Mouse (Mus musculus) stomach, postnatal 0 days (tissue): ENCODE results near the gene Mon1a. TPM values are rescaled to one million over a fixed set of nuclear protein-coding genes. Genes with fewer than 3 reads are reported as not detected.

Source experiments
- ATAC-seq: fragments of 200-750 bp; cut with Nextera tagmentation; 2 replicates; pipeline ENCODE4 v1.8.0; 2017; ENCODE audit not compliant: low FRiP score, low TSS enrichment
- DNase-seq: peaks from one replicate; pipeline ENCODE4 v3.0.0-alpha.2; 2016; ENCODE audit warnings: low spot score
- H3K27ac ChIP-seq: fragments of 300-500 bp; sonication (generic); replicated peaks from 2 replicates; pipeline ENCODE4 v1.5.1; 2014; ENCODE audit warnings: mild to moderate bottlenecking, control low read depth
- H3K27me3 ChIP-seq: fragments of 300-500 bp; sonication (generic); 2 replicates; pipeline ENCODE4 v1.6.1; 2014; ENCODE audit warnings: low read length; ENCODE audit not compliant: control insufficient read depth, insufficient read depth
- H3K36me3 ChIP-seq: fragments of 300-500 bp; sonication (generic); 2 replicates; pipeline ENCODE4 v1.6.1; 2014; ENCODE audit warnings: low read length, mixed read lengths; ENCODE audit not compliant: control insufficient read depth, insufficient read depth
- H3K4me1 ChIP-seq: fragments of 300-500 bp; sonication (generic); replicated peaks from 2 replicates; pipeline ENCODE4 v1.6.1; 2014; ENCODE audit warnings: antibody characterized with exemption; ENCODE audit not compliant: control insufficient read depth, insufficient read depth
- H3K4me2 ChIP-seq: fragments of 300-500 bp; sonication (generic); replicated peaks from 2 replicates; pipeline ENCODE4 v1.6.1; 2014; ENCODE audit warnings: low read depth, mild to moderate bottlenecking, control low read depth, moderate library complexity
- H3K4me3 ChIP-seq: fragments of 300-500 bp; sonication (generic); 2 replicates; pipeline ENCODE4 v1.5.1; 2014; ENCODE audit warnings: low read depth, low read length, control low read depth
- H3K9ac ChIP-seq: fragments of 300-500 bp; sonication (generic); 2 replicates; pipeline ENCODE4 v1.6.1; 2014; ENCODE audit warnings: mild to moderate bottlenecking, low read length, control low read depth, mixed read lengths
- H3K9me3 ChIP-seq: fragments of 300-500 bp; sonication (generic); 2 replicates; pipeline ENCODE4 v1.6.1; 2016; ENCODE audit warnings: low read length; ENCODE audit not compliant: control insufficient read depth
- CTCF ChIP-seq: IDR thresholded peaks from 2 replicates; pipeline ENCODE4 v1.5.1; 2016; ENCODE audit warnings: antibody characterized with exemption, low read depth, mild to moderate bottlenecking, moderate library complexity
- EP300 ChIP-seq: optimal IDR thresholded peaks from 2 replicates; pipeline ENCODE3; 2016; ENCODE audit warnings: antibody characterized with exemption
- WGBS: fragments of 180-500 bp; shearing (Covaris S2); extraction: QIAGEN DNeasy Blood & Tissue Kit; methylation state at CpG from one replicate; pipeline ENCODE4 v1.1.7; 2014; 5-methylcytosine and 5-hydroxymethylcytosine counted together
- polyA plus RNA-seq: library from polyadenylated mRNA; unstranded; fragments of >200 nt; fragmentation: Nextera tagmentation; extraction: Ambion mirVana; gene quantifications from 2 replicates; pipeline ENCODE4 v1.2.1, GENCODE M21; 2015

The Mon1a gene
- polyA plus RNA-seq, 1 experiment from 2014 or later = 22.9 TPM

- WGBS = 18% methylated on average over 14 of the region's 19 CpGs
- Histone ChIP-seq H3K27me3 (no peaks in the 10 kb centered on the region), H3K36me3 (peaks cover under 1% of the 10 kb centered on the region; the same call in 1 of the 2 replicates), H3K27ac (peak within 1 kb of the TSS; percentile 96), H3K9me3 (no peaks in the 10 kb centered on the region), H3K4me3 (peak within 1 kb of the TSS; percentile 51), H3K9ac (peak within 1 kb of the TSS; percentile 72), H3K4me1 (peaks cover 9% of the 10 kb centered on the region), H3K4me2 (peak within 1 kb of the TSS; percentile 91)
- DNase-seq (peak; percentile 94), ATAC-seq (peak; percentile 67)
- TF ChIP-seq CTCF = no peak
- no peak for TF ChIP-seq EP300
These were observed 18.5 kb downstream of the Mon1a start, which contains the start of gene Mst1r for GRCm38 (mm10) chr9:107906252-107906966. Gene Mst1r, plus strand, starts transcription at chr9:107906873.

- H3K27ac ChIP-seq = peak overlapping the region; percentile 96
- TF ChIP-seq CTCF (no peak), EP300 (no peak)
- H3K4me3 ChIP-seq = peak overlapping the region; percentile 51
- WGBS = 26% methylated on average over 31 of the region's 31 CpGs
- peaks cover 9% of the 10 kb centered on the region for H3K4me1 ChIP-seq
- peak overlapping the region; percentile 91 for H3K4me2 ChIP-seq
- H3K9me3 ChIP-seq = no peaks in the 10 kb centered on the region
- H3K27me3 ChIP-seq = no peaks in the 10 kb centered on the region
- H3K36me3 ChIP-seq = peaks cover 4% of the 10 kb centered on the region; the same call in 1 of the 2 replicates
- DNase-seq (peak; percentile 54), ATAC-seq (no peak)
- peak overlapping the region; percentile 72 for H3K9ac ChIP-seq
These were observed 19.2 kb downstream of the Mon1a start for GRCm38 (mm10) chr9:107906967-107907800.

- 40% methylated on average over 14 of the region's 14 CpGs for WGBS
- Histone ChIP-seq H3K27me3 (no peaks in the 10 kb centered on the region), H3K9me3 (no peaks in the 10 kb centered on the region), H3K36me3 (peaks cover 9% of the 10 kb centered on the region), H3K9ac (peak overlapping the region; percentile 72), H3K4me3 (peak overlapping the region; percentile 51), H3K4me2 (peak overlapping the region; percentile 91), H3K4me1 (peaks cover 9% of the 10 kb centered on the region), H3K27ac (peak overlapping the region; percentile 96)
- TF ChIP-seq EP300 (no peak), CTCF (no peak)
- ATAC-seq = no peak
- DNase-seq = peak; percentile 41
These were observed 19.8 kb downstream of the Mon1a start for GRCm38 (mm10) chr9:107907801-107908120.

GRCm38 (mm10) chr9:107908410-107909158, 20.6 kb downstream of the Mon1a start:
- peak overlapping the region; percentile 96 for H3K27ac ChIP-seq
- peak; percentile 57 for ATAC-seq

GRCm38 (mm10) chr9:107910025-107910769, 22.2 kb downstream of the Mon1a start:
- H3K9ac ChIP-seq = peak overlapping the region; percentile 65
- TF ChIP-seq CTCF (no peak), EP300 (peak; percentile 76)
- 42% methylated on average over 15 of the region's 15 CpGs for WGBS
- peak; percentile 91 for DNase-seq
- H3K9me3 ChIP-seq = no peaks in the 10 kb centered on the region
- H3K27ac ChIP-seq = peak overlapping the region; percentile 96
- peak; percentile 88 for ATAC-seq
- no peaks in the 10 kb centered on the region for H3K27me3 ChIP-seq
- H3K36me3 ChIP-seq = peaks cover 20% of the 10 kb centered on the region
- peak overlapping the region; percentile 91 for H3K4me2 ChIP-seq
- H3K4me1 ChIP-seq = peaks cover 9% of the 10 kb centered on the region
- peak overlapping the region; percentile 51 for H3K4me3 ChIP-seq

More at GRCm38 (mm10) chr9:107908410-107909158, 20.6 kb downstream of the Mon1a start:
- Histone ChIP-seq H3K4me1 (peaks cover 9% of the 10 kb centered on the region), H3K9me3 (no peaks in the 10 kb centered on the region), H3K4me3 (peak overlapping the region; percentile 51), H3K9ac (peak overlapping the region; percentile 72), H3K4me2 (peak overlapping the region; percentile 91), H3K27me3 (no peaks in the 10 kb centered on the region), H3K36me3 (peaks cover 16% of the 10 kb centered on the region)
- WGBS = 10% methylated on average over 18 of the region's 18 CpGs
- no peak for TF ChIP-seq CTCF
- TF ChIP-seq EP300 = peak; percentile 31
- DNase-seq = peak; percentile 85
